ENCODE assay signal across 22 mouse cellular contexts in the genomic region with DNA sequence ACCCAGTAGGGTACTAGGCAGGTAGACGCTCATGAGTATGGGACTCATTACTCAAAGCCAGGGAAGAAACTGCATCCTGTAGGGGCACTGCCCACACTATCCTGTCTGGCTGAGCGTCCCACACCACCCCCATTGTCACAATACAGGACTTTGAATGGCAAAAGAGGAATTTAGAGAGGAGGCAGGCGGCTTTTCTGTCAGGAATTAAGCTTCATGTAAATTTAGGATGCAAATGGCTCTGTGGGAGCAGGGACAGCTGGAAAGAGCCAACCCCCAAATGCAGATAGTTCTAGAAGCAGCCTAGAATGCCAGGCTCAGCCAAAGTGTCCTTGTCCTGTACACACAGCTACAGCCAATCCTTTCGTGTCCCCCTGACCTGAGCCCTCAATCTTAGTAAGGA. TPM values are rescaled to one million over a fixed set of nuclear protein-coding genes. Genes with fewer than 3 reads are reported as not detected.
A peak's percentile ranks its signal among the peaks of the same experiment; 100 is the strongest.
DNase-seq lines count a peak whose midpoint lies in the region; ATAC-seq lines count a peak whose summit lies in the region.
"Had no signal": no experiment of that assay in that cellular context is flagged by ENCODE, and none has a peak within 500 bp of the region (broad histone marks: within the 10 kb centered on the region; RNA-seq: fewer than 3 reads in every experiment).

No protein-coding gene starts in this region.

- no peak for DNase-seq in frontal cortex, postnatal 10 days (ENCODE audit: low spot score in 2 of 2)
- DNase-seq in layer of hippocampus, adult 9-11 months = peak; percentile 56
- DNase-seq in layer of hippocampus, postnatal 10 days (ENCODE audit: low spot score in 2 of 2) = no peak
- peak; percentile 49 to 55 for DNase-seq in right cerebral cortex, adult 2 months (ENCODE audit: low spot score in 2 of 2)
- no peak for DNase-seq in right cerebral cortex, postnatal 4 days
- DNase-seq: adrenal gland, postnatal 14 days; cerebellum, adult 11-12 months; cerebellum, adult 9-11 months; embryo, embryonic 11 days; gastrocnemius, postnatal 25 days; heart, adult 18-20 months; kidney, adult 11 months; kidney, postnatal 14 days; lung, embryonic 14.5 days; lung, postnatal 14 days; midbrain, embryonic 14.5 days; thymus, postnatal 14 days had no signal

- ATAC-seq in frontal cortex, adult (ENCODE audit: low TSS enrichment) = peak; percentile 89
- ATAC-seq in granulocyte monocyte progenitor cell, adult 5-6 weeks (replicated peaks; ENCODE audit: poor library complexity, severe bottlenecking) = no peak
- ATAC-seq: forebrain, embryonic 15.5 days; inflammation-experienced regulatory T-cells, adult 6 months; Patski had no signal

RNA-seq across cellular contexts. Expression of a gene that starts 45.6 kb away (rescaled TPM):
- 1,000 to 10,000 TPM; 2,051 to 2,241 TPM for total RNA-seq in layer of hippocampus, postnatal 10 days (2021)
- total RNA-seq in granulocyte monocyte progenitor cell, adult 5-6 weeks (2014; fragmentation: Nextera tagmentation) = 410 and 477 TPM in 2 replicates
- total RNA-seq in granulocyte monocyte progenitor cell, adult 5-6 weeks (2017) = 1,690 and 1,803 TPM in 2 replicates

Comparison
In these comparisons a context has a peak if more than half of its experiments do, and no peak if none do; other contexts are left out.
1. DNase-seq: peak in layer of hippocampus, adult 9-11 months (single experiment) and right cerebral cortex, adult 2 months (2 of 2); none in frontal cortex, postnatal 10 days (0 of 2), layer of hippocampus, postnatal 10 days (0 of 2) and right cerebral cortex, postnatal 4 days (single experiment).